Mouse (Mus musculus) heart, postnatal 0 days (tissue): ENCODE data around the gene Als2cr12.
"Not testable (repeated sequence)": the region's sequence is repeated elsewhere in the genome, so short reads cannot be mapped to it uniquely, and the experiment has no call there.

Experiments used
- CTCF ChIP-seq: IDR thresholded peaks from 2 replicates; pipeline ENCODE4 v1.5.1; 2016; ENCODE audit warnings: antibody characterized with exemption, control low read depth, low read depth
- EP300 ChIP-seq: IDR thresholded peaks from 2 replicates; pipeline ENCODE4 v1.6.1; 2016; ENCODE audit warnings: antibody characterized with exemption, low read depth

DNA sequence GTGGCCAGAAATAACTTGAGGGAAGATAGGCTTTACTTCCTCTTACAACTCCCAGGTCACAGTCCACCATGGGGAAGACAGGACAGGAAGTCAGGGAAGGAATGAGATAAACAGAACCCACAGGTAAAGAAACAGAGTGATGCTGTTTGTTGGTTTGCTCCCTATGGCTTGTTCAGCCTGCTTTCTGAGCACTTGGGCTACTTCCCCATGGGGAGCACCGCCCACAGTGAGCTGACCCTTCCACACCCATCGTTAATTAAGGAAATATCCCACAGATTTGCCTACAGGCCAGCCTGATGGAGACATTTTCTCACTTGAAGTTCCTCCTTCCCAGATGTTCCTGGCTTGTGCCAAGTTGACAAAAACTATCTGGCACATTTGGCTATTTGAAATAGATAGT lies 66.9 kb downstream of the Als2cr12 start:
- TF ChIP-seq CTCF, EP300: not testable (repeated sequence)
